Mouse (Mus musculus): ENCODE data around the gene Fermt2.

DNA sequence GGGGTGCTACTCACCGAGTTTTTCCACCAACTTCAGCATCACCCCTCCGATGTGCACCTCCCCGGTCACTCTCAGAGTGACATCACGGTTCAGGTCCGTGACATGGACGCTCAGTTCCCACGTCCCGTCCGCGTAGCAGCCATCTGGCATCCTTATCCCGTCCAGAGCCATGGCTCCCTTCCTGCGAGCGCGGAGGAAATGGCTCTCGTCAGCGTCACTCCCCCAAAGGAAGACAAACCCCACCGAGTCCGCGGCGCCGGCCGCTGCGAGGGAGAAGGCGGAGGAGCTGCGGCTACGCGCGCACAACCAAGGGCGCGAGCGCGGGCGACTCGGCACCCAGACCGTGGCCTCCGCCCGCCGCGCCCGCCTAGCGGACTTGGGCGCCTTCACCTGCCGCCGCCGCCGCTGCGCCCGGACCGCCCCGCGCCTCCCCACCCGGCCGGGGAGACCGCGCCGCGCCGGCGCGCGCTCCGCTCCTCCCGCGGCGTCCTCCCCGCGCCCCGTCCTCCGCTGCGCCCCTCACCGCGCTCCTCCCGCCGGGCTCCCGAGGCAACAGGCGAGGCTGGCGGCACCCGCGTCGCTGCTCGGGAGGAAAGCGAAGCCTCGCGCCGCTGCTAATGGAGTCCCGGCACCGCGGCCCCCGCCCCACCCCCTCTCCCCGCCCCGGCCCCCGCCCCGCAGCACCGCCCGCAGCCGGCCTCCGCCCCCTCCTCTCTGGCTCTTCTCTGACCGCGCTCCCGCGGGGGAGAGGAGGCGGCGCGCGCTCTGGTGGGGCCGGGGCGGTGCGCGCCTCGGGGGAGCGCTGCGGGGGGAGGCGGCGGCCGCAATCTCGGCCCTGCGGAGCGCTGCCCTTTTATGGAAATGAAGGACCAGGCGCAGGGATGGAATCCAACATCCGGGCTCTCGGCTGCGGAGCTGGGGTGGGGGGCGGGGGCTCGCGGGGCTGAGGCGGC lies at the start of gene Fermt2:
- peak; percentile 81; the same call in 1 of the 2 replicates for TF ChIP-seq POLR2A (IDR thresholded peaks at IDR 0.05; ENCODE audit: borderline replicate concordance, extremely low read depth, low read depth, low read length)
- no peak for TF ChIP-seq CTCF (IDR thresholded peaks at IDR 0.05; ENCODE audit: insufficient read depth, low read length)

Measured in lung, adult 2 months (tissue).